Mouse (Mus musculus): Measurements from ENCODE around the gene Olfr96.
"Not testable (repeated sequence)": the region's sequence is repeated elsewhere in the genome, so short reads cannot be mapped to it uniquely, and the experiment has no call there.

Gene Olfr96

GRCm38 (mm10) chr17:37219846-37220245, at the start of gene Olfr96:
TSS of gene Olfr96 (plus strand) at chr17:37220146.
- no peak for DNase-seq (ENCODE audit: low spot score in 2 of 2)

GRCm38 (mm10) chr17:37185474-37185873, 34.5 kb upstream of the Olfr96 start:
- DNase-seq (ENCODE audit: low spot score in 2 of 2) = no peak

- DNase-seq (ENCODE audit: low spot score in 2 of 2) = no peak
Observed at GRCm38 (mm10) chr17:37190711-37191110, 29.2 kb upstream of the Olfr96 start.

- no peak for DNase-seq (ENCODE audit: low spot score in 2 of 2)
Observed at GRCm38 (mm10) chr17:37193032-37193431, 26.9 kb upstream of the Olfr96 start.

- no peak for DNase-seq (ENCODE audit: low spot score in 2 of 2)
Observed at GRCm38 (mm10) chr17:37193656-37194055, 26.3 kb upstream of the Olfr96 start, which contains the start of gene Ubd. TSS of gene Ubd (plus strand) at chr17:37193892.

- no peak for DNase-seq (ENCODE audit: low spot score in 2 of 2)
Observed at GRCm38 (mm10) chr17:37194782-37195181, 25.2 kb upstream of the Olfr96 start.

- DNase-seq (ENCODE audit: low spot score in 2 of 2) = no peak
Observed at GRCm38 (mm10) chr17:37196845-37197724, 22.9 kb upstream of the Olfr96 start.

GRCm38 (mm10) chr17:37200894-37201293, 19.1 kb upstream of the Olfr96 start, which contains the start of gene Olfr94:
TSS of gene Olfr94 (minus strand) at chr17:37200994.
- no peak for DNase-seq (ENCODE audit: low spot score in 2 of 2)

- peak; percentile 36 to 66 for DNase-seq (ENCODE audit: low spot score in 2 of 2)
Observed at GRCm38 (mm10) chr17:37203206-37203916, 16.6 kb upstream of the Olfr96 start.

- DNase-seq (ENCODE audit: low spot score in 2 of 2) = no peak
Observed at GRCm38 (mm10) chr17:37203917-37204236, 16.1 kb upstream of the Olfr96 start.

GRCm38 (mm10) chr17:37210884-37211768, 8.8 kb upstream of the Olfr96 start:
- no peak for DNase-seq (ENCODE audit: low spot score in 2 of 2)

GRCm38 (mm10) chr17:37213018-37213417, 6.9 kb upstream of the Olfr96 start, which contains the start of gene Olfr95:
TSS of gene Olfr95 (minus strand) at chr17:37213118.
- no peak for DNase-seq (ENCODE audit: low spot score in 2 of 2)

- DNase-seq (ENCODE audit: low spot score in 2 of 2) = peak; percentile 27 to 35
Observed at GRCm38 (mm10) chr17:37218486-37218885, 1.5 kb upstream of the Olfr96 start.

GRCm38 (mm10) chr17:37221879-37222278, 1.9 kb downstream of the Olfr96 start:
- DNase-seq (ENCODE audit: low spot score in 2 of 2) = no peak

- DNase-seq (ENCODE audit: low spot score in 2 of 2) = not testable (repeated sequence)
Observed at GRCm38 (mm10) chr17:37237230-37237629, 17.3 kb downstream of the Olfr96 start, which contains the start of gene Olfr97. TSS of gene Olfr97 (minus strand) at chr17:37237330.

- DNase-seq (ENCODE audit: low spot score in 2 of 2) = no peak
Observed at GRCm38 (mm10) chr17:37242198-37242597, 22.3 kb downstream of the Olfr96 start.

- DNase-seq (ENCODE audit: low spot score in 2 of 2) = peak; percentile 25 to 44
Observed at GRCm38 (mm10) chr17:37246715-37247114, 26.8 kb downstream of the Olfr96 start.

- no peak for DNase-seq (ENCODE audit: low spot score in 2 of 2)
Observed at GRCm38 (mm10) chr17:37249460-37249859, 29.5 kb downstream of the Olfr96 start.

- DNase-seq (ENCODE audit: low spot score in 2 of 2) = no peak
Observed at GRCm38 (mm10) chr17:37250544-37250943, 30.6 kb downstream of the Olfr96 start.

GRCm38 (mm10) chr17:37263626-37264025, 43.7 kb downstream of the Olfr96 start, which contains the start of gene Olfr98:
TSS of gene Olfr98 (minus strand) at chr17:37263749.
- no peak for DNase-seq (ENCODE audit: low spot score in 2 of 2)

GRCm38 (mm10) chr17:37270058-37270701, 50.2 kb downstream of the Olfr96 start, which contains the start of gene H2-M3:
TSS of gene H2-M3 (plus strand) at chr17:37270220.
- peak; percentile 93 to 94 for DNase-seq (ENCODE audit: low spot score in 2 of 2)

All from heart, adult 9 months (tissue).